Mouse (Mus musculus): ENCODE results near the gene Thada.

The Thada gene

DNA sequence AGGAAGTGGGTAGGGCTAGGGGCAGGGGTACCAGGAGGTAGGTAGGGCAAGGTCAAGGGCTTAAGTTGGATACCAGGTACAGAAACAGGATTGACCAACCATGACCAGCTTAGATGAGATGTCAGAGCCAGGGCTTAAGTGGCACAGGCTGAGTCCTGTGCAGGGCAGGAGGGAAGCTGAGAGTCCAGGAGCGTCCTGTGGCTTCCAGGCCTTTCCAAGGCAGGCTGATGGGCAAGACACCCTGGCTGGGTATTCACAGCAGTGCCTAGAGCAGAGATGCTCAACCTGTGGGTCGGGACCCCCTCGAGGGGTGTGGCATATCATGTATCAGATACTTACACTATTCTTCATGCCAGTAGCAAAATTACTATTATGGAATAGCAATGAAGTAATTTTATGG lies 300.3 kb downstream of the Thada start:
- DNase-seq (ENCODE audit: extremely low spot score, low spot score) = no peak

DNA sequence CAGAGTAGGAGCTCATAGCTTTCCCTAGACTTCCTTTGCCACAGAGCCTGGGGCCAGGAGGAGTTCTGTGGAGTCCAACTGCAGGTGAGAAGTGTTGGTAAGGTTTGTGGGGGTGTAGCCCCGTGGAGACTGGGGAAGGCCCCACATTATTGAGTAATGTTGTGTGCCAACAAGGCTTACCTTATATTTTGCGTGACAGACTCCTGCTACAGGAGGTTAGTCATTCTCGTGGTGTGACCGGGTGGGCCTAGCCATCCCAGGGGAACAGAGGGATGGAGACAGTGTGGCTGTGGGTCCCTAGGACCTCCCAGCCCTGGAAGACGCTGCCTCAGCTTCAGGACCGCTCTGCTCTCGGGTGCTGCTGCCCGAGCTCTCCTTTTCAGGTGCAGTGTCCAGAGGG lies 301.9 kb downstream of the Thada start:
- DNase-seq (ENCODE audit: extremely low spot score, low spot score) = no peak

DNA sequence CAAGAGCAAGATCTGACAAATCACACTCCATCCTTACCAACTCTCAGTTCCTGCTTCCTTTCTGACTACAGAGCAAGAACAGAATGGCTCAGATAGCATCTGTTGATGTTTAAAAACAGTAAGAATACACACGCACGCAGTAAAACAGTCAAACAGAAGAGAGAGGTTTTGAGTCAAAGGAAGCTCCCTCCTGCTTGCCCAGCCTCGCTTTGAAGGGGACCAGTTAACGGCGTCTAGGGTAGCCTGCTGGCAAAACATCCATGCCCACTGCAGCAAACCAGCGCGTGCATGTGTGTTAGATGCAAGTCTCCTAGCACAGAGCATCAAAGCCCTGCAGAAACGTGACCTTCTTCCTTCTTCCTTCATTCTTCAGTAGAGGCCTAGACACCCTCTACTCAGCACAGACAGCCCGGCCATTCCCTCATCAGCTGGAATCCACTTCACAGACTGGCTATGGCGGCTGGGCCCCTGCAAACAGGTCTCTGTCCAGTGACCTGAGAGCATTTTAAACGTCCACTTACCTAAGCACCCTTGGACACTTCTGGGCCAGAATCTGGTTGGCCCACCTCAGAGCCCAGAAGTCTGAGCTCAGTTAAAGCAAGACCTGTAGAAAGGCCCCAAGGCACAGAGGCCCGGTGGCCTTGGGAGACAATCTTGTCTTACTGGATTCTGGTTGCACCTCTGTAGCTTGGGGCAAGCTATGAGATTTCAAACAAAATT lies 302.8 kb downstream of the Thada start:
- no peak for DNase-seq (ENCODE audit: extremely low spot score, low spot score)

GRCm38 (mm10) chr17:84162211-84162760 lies 303.7 kb downstream of the Thada start:
- no peak for DNase-seq (ENCODE audit: extremely low spot score, low spot score)

DNA sequence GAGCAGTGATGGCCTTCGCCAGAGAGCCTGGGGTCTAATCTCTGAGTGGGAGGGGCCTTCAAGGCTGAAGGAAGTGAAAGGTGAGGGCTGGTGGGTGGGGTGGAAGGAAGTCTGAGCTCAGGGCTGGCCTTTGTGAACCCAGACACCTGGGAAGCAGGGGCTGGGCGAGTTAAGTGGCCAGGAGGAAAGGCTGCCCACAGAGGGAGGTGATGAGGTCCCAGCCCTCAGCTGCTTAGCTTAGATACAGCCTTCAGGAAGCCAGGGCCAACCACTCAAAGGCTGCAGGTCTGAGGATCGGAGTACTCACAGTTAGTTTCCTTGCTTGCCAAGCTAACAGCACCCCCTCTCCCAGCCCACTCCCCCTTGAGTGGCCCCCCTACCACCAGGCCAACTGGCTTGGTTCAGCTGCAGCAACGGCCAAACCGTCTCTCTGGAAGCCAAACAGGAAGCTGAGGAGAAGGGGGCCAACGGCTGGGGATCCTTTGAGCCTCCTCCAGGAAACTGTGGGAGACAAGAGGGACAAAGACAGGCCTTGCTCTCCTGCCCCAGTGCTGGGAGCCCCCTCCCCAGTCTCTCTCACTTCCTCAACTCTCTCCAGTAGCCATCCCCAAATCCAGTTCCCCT lies 304.7 kb downstream of the Thada start:
- no peak for DNase-seq (ENCODE audit: extremely low spot score, low spot score)

GRCm38 (mm10) chr17:84158891-84159290 lies 307.1 kb downstream of the Thada start:
- no peak for DNase-seq (ENCODE audit: extremely low spot score, low spot score)

GRCm38 (mm10) chr17:84158461-84158795 lies 307.6 kb downstream of the Thada start:
- no peak for DNase-seq (ENCODE audit: extremely low spot score, low spot score)

DNA sequence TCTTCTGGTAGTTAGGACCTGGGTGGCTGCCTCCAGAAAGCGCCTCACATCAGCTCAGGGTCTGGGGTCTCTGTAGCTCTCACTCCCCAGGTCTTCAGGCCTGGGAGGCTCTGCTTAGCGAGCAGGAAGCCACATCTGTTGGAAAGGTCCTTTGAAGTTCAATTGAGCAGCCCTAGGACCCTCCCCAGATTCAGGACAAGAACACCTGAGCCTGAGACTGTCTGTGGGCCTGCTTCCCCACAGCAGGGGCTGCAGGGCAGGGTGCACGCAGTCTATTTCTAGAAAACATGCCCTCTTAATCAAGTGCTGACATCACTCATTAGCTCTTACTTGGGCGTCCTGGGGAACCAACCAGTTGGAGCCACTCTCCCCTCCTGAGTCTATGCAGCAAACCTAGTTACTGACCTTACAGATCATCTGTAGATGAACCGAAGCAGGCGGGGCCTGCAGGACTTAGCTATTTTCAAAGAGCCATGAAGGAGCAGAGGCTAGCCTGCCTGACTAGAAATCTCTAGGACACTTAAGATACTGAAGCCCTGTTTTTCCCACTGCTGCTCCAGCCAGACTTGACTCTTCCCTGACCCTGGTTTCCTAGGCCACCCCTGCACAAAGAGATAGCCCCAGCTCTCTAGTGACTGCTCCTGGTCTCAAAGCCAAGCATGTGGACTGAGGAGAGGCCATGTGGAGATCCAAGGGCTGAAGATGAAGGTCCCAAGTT lies 308.1 kb downstream of the Thada start:
- DNase-seq (ENCODE audit: extremely low spot score, low spot score) = no peak

DNA sequence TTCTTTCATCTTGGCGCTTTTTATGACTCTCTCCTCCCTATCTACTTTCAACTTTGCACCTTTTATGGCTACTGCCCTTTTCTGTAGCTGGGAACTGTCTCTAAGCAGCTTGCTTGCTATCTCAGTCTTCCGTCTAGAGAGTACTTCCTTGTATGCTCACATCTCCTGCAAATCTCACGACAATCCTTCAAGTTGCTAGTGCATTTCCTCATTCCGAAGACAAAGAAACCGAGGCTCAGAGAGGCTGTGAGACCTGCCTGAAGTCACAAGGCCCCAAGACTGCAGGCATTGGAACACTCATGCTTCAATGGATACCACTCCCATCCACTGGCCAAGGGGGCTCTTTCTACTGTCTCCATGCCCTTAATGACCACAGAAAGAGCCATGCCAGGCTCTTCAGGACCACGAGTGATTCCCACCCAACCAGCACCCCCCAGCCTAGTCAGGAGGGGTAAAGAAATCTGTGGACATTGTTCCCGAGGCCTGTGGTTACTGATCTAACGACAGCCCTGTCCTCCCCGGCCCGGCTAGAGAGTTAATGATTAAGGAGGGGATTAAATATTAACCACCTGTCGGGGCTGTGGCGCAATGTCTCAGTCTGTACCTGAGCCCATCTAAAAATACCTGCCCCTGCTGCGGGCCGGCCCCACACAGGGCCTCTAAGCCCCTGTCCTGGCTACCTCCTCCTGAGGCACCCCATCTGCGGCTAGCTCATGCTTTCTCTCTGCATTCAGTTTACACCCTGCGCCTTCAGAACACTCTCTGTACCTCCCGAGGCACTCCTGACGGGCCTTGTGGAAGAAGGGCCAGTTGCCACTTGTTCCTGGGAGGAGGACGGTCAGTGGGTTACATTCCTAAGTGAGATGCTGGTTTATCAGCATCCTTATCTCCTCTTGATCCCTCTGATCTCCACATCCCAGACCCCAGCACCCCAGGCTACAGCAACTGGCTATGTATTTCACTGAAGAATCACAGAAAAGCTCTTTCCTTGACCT lies 309.0 kb downstream of the Thada start:
- DNase-seq (ENCODE audit: extremely low spot score, low spot score) = no peak

DNA sequence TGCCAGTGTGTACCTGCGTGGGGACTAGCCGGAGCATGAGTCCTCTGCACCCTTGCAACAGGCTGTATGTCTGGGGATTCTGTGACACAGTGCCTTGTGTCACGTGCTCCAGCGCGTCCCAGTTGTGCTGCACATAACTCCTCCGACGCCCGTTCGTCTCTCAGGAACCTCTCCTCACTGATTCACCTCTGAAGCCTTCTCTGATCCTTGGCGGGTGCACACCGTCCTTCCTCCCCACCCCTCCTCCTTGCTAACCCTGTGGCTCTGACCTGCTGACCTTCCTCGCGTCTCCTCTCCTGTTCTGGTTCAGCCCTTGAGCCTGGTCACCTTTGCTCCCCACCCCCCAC lies 309.8 kb downstream of the Thada start:
- DNase-seq (ENCODE audit: extremely low spot score, low spot score) = no peak

DNA sequence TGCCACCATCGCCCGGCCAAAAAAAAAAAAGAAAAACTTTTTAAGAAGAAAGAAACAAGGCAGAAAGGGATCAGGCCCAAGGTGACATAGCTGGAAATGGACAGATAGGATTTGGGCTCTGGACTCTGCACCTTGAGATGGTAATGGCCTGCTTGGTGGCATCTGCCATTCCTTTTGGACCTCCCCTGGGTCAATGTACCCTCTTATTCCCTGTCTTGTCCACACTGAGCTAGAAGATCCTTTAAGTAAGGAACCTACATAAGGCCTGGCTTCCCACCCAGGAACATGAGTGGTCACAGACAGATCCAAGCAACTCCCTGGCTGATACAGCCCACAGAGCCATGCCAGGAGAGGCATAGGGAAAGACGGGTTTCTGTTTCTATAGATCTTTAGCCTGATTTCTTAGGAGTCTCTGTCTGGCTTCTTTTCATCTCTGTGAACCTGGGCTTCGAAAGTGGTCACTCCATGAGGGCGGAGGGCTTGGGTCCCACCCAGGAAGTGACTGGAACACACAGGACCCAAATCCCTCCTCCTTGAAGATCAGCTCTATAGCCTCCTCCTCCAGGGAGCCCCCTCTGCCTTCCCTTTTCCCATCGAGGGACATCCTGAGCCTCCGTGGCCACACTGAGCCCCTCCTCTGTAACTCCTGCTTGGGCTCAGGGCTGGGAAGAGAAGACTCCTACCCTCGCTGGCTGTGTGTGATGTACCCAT lies 310.3 kb downstream of the Thada start:
- no peak for DNase-seq (ENCODE audit: extremely low spot score, low spot score)

DNA sequence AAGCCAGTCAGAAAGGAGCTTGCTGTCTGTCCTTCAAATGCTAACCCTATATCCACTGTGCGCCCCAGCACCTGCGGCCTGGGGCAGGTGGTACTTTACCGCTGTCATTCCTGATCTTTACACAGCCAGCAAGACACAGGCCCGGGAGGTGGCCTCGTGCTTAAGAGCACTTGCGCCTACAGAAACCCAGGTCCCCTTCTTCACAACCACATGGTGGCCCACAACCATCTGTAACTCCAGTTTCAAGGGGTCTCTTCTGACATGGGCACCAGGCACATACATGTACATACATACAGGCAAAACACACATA lies 311.0 kb downstream of the Thada start:
- DNase-seq (ENCODE audit: extremely low spot score, low spot score) = no peak

GRCm38 (mm10) chr17:84154302-84155028 lies 311.5 kb downstream of the Thada start:
- DNase-seq (ENCODE audit: extremely low spot score, low spot score) = no peak

- DNase-seq (ENCODE audit: extremely low spot score, low spot score) = no peak
Observed at GRCm38 (mm10) chr17:84152976-84153786, 312.8 kb downstream of the Thada start.

- no peak for DNase-seq (ENCODE audit: extremely low spot score, low spot score)
Observed at GRCm38 (mm10) chr17:84152206-84152975, 313.6 kb downstream of the Thada start.

DNA sequence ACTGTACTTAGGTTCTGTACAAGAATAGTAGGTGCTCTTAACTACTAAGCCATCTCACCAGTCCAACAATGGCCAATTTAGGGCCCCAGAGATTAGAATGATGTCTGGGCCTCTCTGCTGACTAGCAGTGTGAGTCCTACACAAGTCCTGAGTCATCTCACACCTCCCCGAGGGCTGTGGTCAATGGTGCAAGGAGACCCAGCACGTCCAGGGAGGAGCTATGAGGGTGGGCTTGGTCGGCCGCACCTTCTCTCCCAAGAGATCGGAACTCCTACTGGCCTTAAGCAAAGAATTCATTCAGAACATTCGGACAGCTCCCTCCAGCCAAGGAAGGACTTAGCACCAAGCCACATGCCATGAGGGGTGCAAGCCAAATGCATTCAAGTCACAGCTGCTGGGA lies 314.7 kb downstream of the Thada start:
- no peak for DNase-seq (ENCODE audit: extremely low spot score, low spot score)

DNA sequence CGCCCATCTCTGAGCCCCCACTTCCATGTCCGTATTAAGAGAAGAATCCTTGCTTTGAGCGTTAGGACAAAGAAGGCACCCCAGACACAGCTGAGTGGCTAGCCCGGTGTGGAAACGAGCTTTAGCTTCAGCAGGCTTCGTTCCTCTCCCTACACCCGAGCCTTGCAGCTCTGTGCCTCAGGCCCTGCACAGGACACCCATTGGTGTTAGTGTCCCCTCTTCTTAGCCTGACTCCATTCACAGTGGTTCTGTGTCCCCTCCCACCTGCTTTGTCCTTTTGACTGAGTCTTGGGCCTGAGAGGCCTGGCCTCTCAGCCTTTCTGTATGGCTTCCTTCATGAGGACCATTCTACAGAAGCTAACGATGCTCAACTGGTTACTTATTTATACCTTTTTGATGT lies 315.7 kb downstream of the Thada start:
- DNase-seq (ENCODE audit: extremely low spot score, low spot score) = no peak

- DNase-seq (ENCODE audit: extremely low spot score, low spot score) = no peak
Observed at GRCm38 (mm10) chr17:84149566-84149965, 316.4 kb downstream of the Thada start.
